Mouse (Mus musculus): ENCODE data around the gene Osbp.
"Not testable (repeated sequence)": the region's sequence is repeated elsewhere in the genome, so short reads cannot be mapped to it uniquely, and the experiment has no call there.

The Osbp gene

DNA sequence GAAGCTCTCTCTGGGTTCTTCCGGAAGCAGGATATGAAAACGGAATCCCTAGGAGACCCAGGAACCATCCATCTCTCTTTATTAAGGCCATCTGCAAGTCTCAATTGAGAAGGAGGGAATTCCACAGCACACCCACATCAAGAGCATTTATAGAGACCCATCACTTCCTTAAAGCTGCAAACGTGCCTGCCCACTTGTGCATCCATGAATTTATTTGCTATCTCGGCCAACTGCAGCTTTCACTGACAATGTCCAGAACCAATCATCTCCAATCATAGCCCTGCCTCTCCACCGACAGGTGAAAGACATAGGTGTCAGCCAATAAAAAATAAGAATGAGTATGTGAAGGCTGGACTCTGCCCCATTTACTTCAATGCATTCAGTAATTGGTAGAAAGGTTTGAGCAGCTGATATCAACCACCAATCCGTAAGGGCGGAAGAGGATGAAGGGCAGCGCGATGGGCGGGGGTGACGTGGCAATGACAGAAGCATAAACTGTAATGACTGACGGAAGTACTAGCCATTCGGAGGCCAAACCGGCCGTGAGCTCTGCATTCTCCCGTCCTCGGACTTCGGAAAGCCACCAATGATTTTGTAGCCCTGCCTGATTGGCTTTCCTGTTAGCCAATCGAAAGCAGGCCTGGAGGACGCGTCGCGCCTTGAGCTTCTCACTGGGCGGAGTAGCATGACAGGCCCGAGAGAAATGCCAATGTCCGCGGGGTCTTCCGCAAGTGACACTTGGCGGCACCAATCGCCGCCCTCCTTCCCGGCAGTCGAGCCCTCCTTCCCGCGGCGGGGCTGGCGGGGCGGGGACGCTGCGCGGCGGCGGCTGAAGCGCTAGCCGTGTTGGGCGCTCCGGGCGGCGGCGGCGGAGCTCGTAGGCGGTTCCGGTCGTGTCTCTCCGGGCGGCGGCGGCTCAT, at the start of gene Osbp:
TSS of gene Osbp (plus strand) at position 919 of the 920 bp plus-strand sequence.
- peak; percentile 96 for DNase-seq (ENCODE audit: extremely low spot score)

DNA sequence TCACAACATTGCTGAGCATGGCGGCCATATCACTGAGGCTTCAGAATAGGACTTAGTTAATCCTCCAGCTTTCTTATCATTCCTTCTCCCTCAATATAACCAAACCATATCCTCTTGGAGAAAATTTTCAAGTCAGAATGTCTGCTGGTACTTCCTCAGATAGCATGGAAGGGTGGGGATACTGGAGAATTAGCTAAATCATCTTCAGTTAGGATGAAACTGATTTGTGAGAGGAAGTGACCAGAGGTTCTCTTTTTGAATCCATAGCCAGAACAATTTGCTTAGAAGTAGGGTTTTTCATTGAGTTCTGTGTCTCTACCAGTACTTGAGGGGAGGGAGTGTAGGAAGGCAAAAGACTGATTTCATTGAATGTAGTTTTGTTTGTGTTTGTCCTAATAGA, 43.7 kb upstream of the Osbp start:
- DNase-seq (ENCODE audit: extremely low spot score): no peak

DNA sequence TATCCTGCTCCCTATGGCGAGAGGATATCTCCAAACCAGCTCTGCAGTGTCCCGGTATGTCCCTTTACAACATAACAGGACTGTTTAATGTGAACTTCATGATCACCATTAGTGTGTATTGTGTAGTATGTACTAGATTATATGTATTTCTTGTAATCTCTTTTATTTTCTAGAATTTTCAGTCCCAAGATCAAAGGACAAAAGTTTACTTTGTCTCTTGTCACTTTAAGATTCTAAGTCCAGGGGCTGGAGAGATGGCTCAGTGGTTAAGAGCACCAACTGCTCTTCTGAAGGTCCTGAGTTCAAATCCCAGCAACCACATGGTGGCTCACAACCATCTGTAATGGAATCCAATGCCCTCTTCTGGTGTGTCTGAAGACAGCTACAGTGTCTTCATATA, 43.2 kb upstream of the Osbp start:
- not testable (repeated sequence) for DNase-seq (ENCODE audit: extremely low spot score)

DNA sequence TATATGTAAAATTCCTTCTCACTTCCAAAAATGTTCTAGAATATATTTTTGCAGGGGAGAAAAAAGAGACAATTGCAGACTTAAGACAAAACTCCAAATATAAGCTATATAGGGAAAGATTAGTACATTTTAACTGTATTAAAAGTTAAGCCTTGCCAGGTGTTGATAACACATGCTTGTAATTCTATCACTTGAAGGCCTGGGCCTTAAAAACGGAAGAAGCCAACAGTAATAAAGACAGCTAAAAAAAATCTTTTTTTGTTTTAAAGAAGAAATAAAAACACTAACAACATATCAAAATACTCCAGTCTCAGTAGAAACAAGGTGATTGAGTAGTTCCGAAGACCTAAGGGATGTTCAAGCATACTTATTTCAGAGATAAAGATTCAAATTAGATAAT, 39.4 kb upstream of the Osbp start:
- DNase-seq (ENCODE audit: extremely low spot score): no peak

DNA sequence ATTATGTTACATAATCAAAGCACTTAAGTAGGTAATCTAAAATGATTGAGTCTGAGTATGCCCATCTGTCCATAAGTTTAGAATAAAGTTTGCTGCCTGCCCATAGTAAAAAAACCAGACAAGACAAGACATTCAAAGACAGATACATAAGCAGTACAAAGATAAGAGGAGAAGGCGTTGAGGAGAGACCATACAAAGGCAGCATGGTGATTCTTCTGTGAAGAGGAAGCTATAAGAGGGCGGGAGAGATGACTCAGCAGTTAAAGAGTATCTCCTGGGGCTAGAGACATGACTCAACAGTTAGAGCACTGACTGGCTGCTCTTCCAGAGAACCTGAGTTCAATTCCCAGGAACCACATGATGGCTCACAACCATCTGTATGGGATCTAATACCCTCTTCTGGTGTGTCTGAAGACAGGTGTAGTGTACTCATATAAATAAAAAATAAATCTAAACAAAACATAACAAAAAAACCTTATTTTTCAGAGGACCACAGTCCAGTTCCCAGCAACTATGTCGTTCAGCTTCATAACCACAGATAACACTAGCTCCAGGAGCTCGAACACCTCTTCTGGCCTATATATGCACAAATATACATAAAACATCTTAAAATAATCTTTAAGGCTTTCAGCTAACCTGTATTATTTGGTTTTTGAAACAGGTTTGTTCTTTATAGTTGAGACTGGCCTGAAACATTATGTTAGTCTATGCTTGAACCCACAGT, 37.6 kb upstream of the Osbp start:
- no peak for DNase-seq (ENCODE audit: extremely low spot score)

DNA sequence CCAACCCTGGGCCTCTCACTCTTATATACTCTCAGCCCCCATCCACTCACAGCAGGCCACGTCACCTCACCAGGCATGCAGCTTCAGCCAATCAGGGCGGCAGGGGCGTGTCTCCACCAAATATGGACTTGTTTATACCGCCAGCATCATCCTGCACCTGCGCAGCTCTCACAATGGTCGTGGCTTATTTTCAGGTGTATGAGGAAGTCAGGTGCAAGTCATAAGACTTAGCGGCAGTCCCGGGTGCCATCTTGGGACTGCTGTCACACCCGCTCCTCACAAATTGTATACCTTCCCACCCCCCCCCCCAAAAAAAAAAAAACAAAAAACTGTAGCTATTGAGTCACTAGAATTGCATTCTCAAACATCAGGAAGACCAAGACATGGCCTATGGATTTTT, 19.3 kb upstream of the Osbp start:
- DNase-seq (ENCODE audit: extremely low spot score): not testable (repeated sequence)

DNA sequence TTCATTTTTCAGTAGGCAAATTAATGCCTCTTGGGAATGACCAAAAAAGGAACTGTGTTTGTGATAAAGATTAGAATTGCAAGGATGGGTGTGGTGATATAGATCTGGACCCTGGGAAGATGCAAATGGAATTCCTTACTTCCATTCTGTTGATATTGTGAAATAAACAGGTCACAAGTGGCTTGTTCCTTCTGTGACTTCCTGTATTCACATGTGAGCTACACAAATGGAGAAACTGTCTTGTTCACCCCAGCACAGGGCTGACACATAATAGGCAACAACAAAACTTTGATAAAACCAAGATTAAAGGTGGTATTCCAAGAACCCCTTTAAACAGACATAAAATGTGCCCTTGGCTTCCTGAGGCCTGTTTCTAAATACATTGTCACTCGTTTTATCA, 15.9 kb upstream of the Osbp start:
- DNase-seq (ENCODE audit: extremely low spot score): no peak

DNA sequence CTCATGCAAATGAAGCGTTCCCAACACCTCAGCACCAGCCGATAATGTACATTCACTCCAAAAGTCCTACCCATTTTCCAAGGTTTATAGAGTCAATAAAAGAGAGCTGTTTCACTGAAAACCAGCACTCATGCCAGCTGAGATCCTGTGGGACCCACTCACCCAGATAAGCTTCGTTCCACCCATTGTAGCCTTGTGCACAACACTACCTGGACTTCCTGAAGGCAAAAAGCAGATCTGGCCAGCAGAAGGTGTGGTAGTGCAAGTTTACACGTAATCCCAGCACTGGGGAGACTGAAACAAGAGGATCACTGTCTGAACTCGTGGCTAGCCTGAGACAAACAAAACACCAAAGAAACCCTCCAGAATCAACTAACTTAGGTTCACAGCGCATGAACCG, 15.0 kb upstream of the Osbp start:
- no peak for DNase-seq (ENCODE audit: extremely low spot score)

DNA sequence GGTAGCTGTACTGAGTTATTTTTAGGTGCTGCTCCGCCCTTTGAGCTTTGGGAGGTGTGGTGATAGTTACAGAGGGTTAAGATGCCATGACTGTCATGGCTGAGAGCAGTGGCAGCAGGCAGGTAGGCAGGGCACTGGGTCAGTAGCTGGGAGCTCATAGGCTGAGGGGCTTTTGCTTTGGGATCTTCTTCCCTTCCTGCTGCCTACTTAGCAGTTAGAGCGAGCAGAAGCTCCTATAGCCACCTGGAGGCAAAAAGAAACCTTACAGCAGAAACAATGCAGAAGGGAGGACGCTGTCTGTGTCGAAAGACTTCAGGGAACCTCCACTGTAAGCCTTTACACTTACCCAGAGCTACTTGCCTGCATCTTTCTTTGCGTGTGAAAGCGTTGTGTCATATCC, 11.5 kb upstream of the Osbp start:
- no peak for DNase-seq (ENCODE audit: extremely low spot score)

DNA sequence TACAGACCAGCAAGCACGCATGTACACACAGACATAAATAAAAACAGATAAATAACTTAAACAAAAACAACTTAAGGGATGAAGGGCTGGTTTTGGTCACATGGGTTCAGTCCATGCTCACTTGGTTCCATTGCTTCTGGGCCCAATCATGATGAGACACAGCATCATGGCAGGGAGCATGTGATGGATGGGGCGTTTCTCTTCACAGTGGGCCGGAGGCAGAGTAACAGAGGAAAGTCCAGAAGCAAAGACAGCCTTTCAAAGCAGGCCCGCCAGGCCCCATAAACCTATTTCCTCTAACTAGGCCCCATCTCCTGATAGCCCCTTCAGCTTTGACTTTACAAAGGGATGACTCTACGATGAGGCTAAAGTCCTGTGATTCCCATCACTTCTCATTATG, 9.1 kb upstream of the Osbp start:
- DNase-seq (ENCODE audit: extremely low spot score): no peak

DNA sequence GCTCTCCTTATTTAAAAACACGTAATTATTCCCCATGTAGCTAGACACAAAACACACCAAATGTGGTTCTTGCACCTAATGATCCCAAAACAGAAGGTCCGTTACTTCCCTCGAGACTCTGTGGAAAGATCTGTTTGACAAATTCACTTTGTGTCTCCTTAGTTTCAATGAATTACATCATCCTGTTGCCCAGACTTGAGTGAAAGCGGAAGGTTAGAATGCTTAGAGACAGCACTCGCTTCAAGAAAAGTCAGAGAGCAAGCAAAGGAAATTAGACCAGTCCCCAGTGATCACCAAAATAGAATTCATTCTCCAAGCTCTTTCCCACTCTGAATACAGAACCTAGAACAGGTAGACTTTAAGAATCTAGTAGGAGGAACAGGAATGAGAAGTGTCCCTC, 8.3 kb upstream of the Osbp start:
- DNase-seq (ENCODE audit: extremely low spot score): no peak

DNA sequence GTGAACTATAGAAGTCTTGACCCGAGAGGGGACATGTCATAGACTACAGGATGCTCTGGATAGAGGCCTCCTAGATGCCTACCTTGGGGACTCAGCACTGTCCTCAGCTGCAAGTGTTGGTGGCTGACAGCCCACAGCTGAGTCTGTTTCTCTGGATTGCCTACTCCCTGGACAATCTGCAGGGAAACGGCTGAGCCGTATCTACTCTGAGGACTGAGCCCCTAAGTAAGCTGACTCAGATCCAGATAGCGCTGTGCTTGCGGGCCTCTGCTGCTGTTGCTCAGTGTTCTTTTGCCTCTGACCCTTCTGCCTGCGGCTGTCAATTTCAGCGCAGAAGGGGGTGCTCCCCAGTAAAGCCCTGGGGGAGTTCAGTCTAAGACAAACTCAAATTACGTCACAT, 7.9 kb upstream of the Osbp start:
- no peak for DNase-seq (ENCODE audit: extremely low spot score)

DNA sequence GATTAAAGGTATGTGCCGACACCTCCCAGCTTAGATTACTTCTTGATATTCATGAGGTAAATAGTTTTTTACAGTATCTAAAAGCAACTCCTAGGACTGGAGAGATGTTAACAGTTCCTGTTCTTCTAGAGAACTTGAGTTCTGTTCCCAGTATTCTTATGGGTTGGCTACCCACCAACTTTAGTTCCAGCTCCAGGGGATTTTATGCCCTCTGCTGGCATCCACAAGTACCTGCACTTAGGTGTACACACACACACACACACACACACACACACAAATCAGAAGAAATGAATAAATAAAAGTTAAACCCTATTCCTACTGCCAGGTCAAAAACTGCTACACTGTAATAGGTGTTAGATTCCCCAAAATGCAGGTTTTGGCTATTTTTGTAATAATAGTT, 1.5 kb upstream of the Osbp start:
- DNase-seq (ENCODE audit: extremely low spot score): no peak

DNA sequence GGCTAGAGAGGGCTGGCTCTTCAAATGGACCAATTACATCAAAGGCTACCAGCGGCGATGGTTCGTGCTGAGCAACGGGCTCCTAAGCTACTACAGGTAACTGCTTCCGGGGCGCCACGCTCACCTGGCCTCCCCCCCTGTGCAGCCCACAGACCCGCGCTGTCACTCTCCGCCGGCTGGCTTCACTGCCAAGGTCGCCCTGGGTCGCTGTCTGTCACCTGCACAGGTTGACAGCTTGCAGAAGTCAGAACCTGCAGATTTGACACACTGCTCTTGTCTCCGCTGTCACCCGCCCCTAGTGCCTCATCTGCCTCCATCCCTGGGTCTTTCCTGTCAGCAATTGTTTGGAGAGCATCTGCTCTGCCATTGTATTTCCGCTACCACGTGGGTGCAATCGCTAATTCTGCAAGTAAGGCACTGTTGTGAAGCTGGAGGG, 478 bp downstream of the Osbp start:
- peak; percentile 36 for DNase-seq (ENCODE audit: extremely low spot score)

DNA sequence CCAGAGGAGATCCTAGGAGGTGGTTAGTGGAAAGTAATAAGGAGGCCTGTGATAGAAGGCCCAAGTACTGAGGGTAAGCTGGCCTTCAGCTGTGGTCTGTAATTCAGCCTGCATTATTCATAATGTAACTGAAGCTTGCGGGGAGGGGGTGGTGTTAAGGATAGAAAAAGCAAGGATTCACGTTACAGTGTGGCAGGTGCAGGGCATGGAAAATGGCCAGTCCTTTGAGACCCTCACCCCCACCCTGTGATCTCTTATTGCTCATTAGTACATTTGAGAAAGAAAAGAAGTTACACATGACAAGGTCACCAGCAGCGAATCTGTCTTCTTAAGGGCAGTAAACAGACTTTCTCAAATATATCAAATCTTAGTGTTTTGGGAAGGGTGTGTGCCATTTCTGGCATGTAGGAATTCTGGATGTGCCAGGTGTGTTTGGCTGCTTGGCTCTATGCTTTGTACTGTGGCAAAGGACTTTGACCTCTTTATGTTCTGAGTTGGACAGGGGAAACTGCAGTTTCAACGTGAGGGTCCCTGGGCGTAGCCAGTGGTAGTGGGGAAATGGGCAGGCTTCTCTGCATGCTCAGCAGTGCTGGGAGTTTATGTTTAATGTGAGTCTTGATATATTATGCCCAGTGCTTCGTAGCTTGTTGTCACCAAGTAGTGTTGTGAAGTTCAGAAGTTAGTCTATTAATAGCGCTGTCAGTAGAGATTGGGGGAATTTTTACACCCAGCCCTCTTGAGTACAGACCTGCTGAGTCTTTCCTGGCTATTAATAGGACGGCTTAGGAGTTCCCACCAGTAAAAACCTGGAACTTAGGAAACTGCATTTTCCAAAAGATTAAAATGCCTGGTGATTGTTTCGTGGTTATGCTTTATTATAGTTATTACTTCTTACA, 3.7 kb downstream of the Osbp start:
- no peak for DNase-seq (ENCODE audit: extremely low spot score)

DNA sequence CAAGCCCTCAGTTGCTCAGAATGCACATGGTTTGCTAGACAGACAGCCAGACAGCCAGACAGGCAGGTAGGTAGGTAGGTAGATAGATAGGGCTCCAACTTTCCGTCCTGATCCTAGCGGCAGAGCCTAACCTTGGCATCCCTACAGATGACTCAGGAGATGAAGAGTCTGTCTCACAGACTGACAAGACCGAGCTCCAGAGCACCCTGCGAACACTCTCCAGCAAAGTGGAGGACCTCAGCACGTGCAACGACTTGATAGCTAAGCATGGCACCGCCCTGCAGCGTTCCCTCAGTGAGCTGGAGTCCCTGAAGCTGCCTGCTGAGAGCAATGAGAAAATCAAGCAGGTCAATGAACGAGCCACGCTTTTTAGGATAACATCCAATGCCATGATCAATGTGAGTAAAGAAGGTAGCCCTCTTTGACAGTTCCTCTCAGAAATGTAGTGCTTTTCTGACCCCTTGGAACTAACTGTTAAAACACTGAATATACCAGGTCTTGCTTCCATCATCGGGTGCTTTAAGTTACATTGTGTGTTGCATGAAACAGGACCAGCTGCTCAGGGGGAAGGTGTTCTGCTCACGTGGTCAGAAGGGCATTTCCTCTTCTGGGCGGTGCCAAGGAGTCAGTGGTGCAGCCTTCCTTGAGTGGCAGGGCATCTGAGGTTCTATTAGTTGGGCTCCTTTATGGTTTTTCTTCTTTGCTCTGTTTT, 7.9 kb downstream of the Osbp start:
- no peak for DNase-seq (ENCODE audit: extremely low spot score)

DNA sequence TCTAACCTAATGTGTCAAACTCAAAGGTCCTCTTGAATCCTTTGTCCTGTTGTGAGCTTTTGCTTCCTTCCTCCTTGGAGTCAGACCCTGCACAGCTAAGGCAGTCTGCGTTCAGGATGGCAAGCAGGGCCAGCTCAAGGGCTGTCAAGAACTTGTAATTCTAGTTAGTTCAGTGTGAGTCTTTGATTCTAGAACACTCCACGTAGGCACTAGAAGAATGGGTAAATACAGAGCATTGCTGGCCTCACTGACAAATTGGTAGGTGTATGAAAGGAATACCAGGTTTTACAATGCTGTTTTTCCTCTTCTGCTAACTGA, 8.4 kb downstream of the Osbp start:
- no peak for DNase-seq (ENCODE audit: extremely low spot score)

DNA sequence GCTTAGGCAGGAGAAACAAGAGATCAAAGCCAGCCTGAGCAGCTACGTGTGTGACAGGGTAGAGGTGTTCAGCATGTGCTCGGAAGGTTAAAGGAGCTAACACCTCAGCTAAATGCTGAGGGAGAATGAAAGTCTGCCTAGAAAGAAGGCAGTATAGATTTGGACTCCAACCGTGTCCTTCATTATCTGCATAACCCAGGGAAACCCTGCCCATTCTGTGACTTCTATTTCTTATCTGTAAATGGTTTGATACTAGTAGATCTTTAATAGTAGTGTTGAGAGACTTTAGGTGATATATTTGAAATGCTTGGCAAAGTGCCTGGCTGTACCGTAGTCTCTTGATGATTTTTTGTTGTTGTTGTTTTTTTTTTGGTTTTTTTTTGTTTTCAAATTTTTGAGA, 9.9 kb downstream of the Osbp start:
- DNase-seq (ENCODE audit: extremely low spot score): no peak

DNA sequence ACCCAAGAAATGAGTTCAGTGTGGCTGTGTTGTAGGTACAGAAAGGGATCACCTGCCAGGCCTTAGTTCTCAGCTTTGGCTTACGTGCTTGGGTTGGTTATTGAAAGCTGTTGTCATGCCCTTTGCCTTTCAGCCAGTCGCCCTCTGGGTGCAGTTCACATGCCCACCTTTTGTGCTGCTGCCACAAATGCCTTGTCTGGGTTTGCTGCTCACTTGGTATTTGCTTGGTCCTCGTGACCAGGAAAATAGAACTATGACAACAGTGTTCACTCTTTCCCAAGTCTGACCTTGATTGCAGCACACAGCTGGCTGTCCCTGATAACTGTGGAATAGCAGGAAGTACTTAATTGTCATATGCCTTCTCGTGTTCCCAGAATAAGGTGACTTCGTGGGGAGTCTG, 11.6 kb downstream of the Osbp start:
- no peak for DNase-seq (ENCODE audit: extremely low spot score)

DNA sequence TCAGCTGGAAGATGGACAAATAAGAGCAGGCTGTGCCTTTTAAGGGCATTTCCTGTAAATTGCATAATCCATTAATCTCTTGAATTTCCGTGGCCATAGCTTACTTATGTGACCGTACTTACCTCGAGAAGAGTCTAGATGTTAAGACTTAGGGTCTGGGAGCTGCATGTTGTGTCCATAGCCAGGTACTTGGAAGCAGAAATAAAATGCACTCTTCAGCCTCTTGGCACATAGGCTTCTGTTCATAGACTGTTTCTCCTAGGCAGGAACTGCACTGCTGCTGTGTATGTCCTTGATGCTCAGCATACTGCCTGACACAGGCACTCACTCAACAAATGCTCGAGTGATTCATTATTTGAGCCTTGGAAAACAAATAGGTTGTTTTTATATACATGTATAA, 14.7 kb downstream of the Osbp start:
- no peak for DNase-seq (ENCODE audit: extremely low spot score)

DNA sequence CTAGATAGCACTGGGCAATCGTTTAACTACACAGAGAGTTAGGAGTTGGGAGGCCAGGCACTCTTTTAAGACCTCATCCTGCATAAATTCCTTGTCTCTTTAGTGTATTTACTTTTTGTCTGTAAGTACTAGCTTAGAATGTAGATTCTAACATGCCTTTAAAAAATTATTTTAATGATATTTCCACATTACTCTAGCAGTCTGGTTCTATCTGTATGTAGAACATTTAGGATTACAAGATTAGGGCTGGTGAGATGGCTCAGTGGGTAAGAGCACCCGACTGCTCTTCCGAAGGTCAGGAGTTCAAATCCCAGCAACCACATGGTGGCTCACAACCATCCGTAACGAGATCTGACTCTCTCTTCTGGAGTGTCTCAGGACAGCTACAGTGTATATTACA, 18.9 kb downstream of the Osbp start:
- not testable (repeated sequence) for DNase-seq (ENCODE audit: extremely low spot score)

DNA sequence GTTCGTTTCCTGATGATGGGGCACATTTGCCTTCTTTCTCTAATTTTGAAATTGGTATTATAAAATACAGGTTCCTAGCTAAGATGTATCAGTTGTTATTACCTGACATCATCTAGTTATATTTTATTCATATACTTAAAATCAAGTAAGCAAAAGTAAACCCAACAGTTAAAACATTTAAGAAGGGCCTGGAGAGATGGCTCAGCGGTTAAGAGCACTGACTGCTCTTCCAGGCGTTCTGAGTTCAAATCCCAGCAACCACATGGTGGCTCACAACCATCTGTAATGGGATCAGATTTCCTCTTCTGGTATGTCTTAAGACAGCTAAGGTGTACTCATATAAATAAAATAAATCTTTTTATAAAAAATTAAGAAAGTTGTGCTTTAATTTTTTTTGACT, 22.1 kb downstream of the Osbp start:
- no peak for DNase-seq (ENCODE audit: extremely low spot score)
